Mouse (Mus musculus) embryonic stem cell, embryonic (primary cell): ENCODE results near the gene Ccdc153.

ENCODE experiments used
- CTCF ChIA-PET, 4 experiments: fragments of 300-600 bp in 2 of 4; fragments of 350-600 bp in 2 of 4; sonication (Branson Sonifier 250); formaldehyde crosslinking; loops; one replicate each; lab custom pipeline; 2022; ENCODE audit warnings: inconsistent platforms in 2 of 4; lab: Charles Lee
- POLR2A ChIA-PET, 4 experiments: fragments of 300-600 bp in 2 of 4; fragments of 350-600 bp in 2 of 4; sonication (Branson Sonifier 250); formaldehyde crosslinking; loops; one replicate each; lab custom pipeline; 2022; ENCODE audit warnings: antibody characterized with exemption in 4 of 4, inconsistent platforms in 1 of 4; lab: Charles Lee

Gene Ccdc153

DNA sequence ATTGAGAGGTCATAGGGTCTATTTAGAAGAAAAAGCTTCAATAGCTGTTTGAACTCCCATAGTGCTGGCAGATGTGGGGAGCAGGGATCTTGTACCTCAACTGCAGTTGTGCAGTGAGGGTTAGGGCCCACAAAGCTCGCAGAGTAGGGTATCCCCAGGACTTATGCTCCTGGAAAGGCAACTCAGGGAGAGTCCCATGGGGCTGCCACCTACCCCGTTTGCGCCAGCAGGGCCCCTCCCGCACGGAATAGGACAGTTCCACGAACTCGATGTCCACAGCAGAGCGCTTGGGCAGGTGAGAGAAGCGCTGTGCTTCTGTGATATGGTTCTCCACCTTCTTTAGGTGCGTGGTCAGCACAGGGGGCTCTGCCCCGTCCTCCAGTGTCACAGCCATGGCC is 46.5 kb downstream of the Ccdc153 start:
- POLR2A ChIA-PET, result interaction anchor here in 3 of 4 experiments (0.6 to 3.4 kb wide), 14 partner anchors 11 to 193 kb away, joined by 3 to 29 read pairs (median 10); partner anchors contain the start of genes C2cd2l (in 2 of the 3), Dpagt1 (in 2 of the 3), H2afx (in 2 of the 3) and Ccdc84 (in 1 of the 3)
- CTCF ChIA-PET, result interaction anchor here in 3 of 4 experiments (0.5 to 2.9 kb wide), 8 partner anchors 13 to 167 kb away, joined by 3 to 12 read pairs (median 4); partner anchors contain the start of genes Cbl (in 2 of the 3), Ccdc153 (in 1 of the 3), Nlrx1 (in 1 of the 3) and Upk2 (in 1 of the 3)

- ChIA-PET CTCF (interaction anchor here in 3 of 4 experiments (0.5 to 2.9 kb wide), 10 partner anchors 9 to 168 kb away, joined by 3 to 12 read pairs (median 4); partner anchors contain the start of genes Cbl (in 2 of the 3), Ccdc153 (in 1 of the 3), Nlrx1 (in 1 of the 3) and Vps11 (in 1 of the 3)), POLR2A (interaction anchor here (0.5 to 3.4 kb wide), 29 partner anchors 12 to 314 kb away, joined by 3 to 29 read pairs (median 4); partner anchors contain the start of genes C2cd2l (in 2 of the 4), Ccdc84 (in 2 of the 4), Dpagt1 (in 2 of the 4) and H2afx (in 2 of the 4))
Measured at GRCm38 (mm10) chr9:44287401-44288075, 47.1 kb downstream of the Ccdc153 start.

GRCm38 (mm10) chr9:44288076-44288958 is 47.8 kb downstream of the Ccdc153 start, which contains the start of gene Abcg4:
Gene Abcg4, minus strand, starts transcription at chr9:44288615.
- ChIA-PET CTCF (interaction anchor here (0.5 to 2.9 kb wide), 9 partner anchors 9 to 222 kb away, joined by 3 to 12 read pairs (median 3); partner anchors contain the start of genes Nlrx1 (in 2 of the 4), Ccdc153 (in 1 of the 4) and Vps11 (in 1 of the 4)), POLR2A (interaction anchor here in 3 of 4 experiments (0.5 to 3.4 kb wide), 41 partner anchors 11 to 313 kb away, joined by 3 to 29 read pairs (median 4); partner anchors contain the start of genes C2cd2l (in 3 of the 3), Ccdc84 (in 2 of the 3), Dpagt1 (in 2 of the 3) and H2afx (in 2 of the 3))

- ChIA-PET POLR2A (interaction anchor here in 3 of 4 experiments (0.5 to 3.4 kb wide), 30 partner anchors 11 to 208 kb away, joined by 3 to 29 read pairs (median 4); partner anchors contain the start of genes C2cd2l (in 3 of the 3), Ccdc84 (in 2 of the 3), H2afx (in 2 of the 3) and Hmbs (in 2 of the 3)), CTCF (interaction anchor here (0.5 to 2.9 kb wide), 9 partner anchors 10 to 425 kb away, joined by 3 to 12 read pairs (median 3); partner anchors contain the start of genes Nlrx1 (in 2 of the 4) and Ccdc153 (in 1 of the 4))
Measured at GRCm38 (mm10) chr9:44288959-44289291, 48.4 kb downstream of the Ccdc153 start.

- ChIA-PET POLR2A (interaction anchor here in 3 of 4 experiments (0.5 to 2.6 kb wide), 27 partner anchors 10 to 196 kb away, joined by 3 to 22 read pairs (median 3); partner anchors contain the start of genes H2afx (in 3 of the 3), Hinfp (in 3 of the 3), C2cd2l (in 2 of the 3) and Hmbs (in 2 of the 3)), CTCF (interaction anchor here (0.6 to 1.4 kb wide), 33 partner anchors 9 to 313 kb away, joined by 3 to 8 read pairs (median 4); partner anchors contain the start of genes C2cd2l (in 2 of the 4), Cbl (in 1 of the 4), Dpagt1 (in 1 of the 4) and Hmbs (in 1 of the 4))
Measured at GRCm38 (mm10) chr9:44292490-44292889, 52.0 kb downstream of the Ccdc153 start.
